Mouse (Mus musculus) monocyte, adult 2 months (primary cell): ENCODE results near the gene Capn11.
A peak's percentile ranks its signal among the peaks of the same experiment; 100 is the strongest.
"Not testable (repeated sequence)": the region's sequence is repeated elsewhere in the genome, so short reads cannot be mapped to it uniquely, and the experiment has no call there.

Source experiments
- DNase-seq, 2 experiments: peaks; one replicate each; pipeline ENCODE4 v3.0.0; 2022; ENCODE audit warnings: low spot score in 2 of 2, low read depth in 1 of 2

Gene Capn11

DNA sequence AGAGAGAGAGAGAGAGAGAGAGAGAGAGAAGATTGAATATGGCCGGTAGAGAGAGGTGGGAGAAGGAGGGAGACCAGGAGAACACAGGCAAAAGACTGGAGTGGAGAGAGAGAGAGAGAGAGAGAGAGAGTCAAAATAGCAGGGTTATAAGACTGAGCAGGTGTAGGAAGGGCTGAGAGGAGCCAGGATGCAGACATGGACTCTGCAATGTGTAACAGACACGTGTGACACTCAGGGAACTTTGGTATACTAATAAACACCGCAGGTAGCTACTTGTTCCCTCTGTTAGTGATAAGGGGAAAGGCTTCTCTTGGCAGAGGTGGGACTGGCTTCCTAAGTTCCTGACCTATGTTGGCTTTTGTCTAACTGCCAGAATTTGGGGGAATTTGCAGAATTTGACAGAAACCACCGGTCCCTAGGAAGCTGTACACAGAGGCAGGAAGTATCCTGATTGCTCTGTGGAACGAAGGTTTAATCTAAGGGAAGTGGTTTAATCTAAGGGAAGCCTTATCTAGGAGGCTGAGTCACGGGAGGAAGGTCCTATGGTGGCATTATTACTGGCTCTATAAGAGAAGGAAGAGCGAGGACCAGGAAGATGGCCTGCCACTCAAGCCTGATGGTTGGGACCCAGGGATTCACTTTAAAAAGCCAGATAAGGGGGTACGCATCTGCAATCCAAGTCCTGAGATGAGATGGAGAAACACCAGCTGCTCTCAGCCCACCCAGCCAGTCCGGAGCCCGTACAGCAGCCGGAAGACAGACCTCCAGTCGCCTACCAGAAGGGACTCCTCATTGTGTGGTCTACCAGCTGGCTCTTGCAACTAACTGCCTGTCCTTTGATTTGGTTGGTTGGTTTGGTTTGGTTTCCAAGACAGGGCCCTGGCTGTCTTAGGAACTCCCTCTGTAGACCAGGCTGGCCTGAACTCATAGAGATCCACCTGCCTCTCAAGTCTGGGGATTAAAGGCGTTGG lies 30.0 kb downstream of the Capn11 start:
- DNase-seq = no peak

DNA sequence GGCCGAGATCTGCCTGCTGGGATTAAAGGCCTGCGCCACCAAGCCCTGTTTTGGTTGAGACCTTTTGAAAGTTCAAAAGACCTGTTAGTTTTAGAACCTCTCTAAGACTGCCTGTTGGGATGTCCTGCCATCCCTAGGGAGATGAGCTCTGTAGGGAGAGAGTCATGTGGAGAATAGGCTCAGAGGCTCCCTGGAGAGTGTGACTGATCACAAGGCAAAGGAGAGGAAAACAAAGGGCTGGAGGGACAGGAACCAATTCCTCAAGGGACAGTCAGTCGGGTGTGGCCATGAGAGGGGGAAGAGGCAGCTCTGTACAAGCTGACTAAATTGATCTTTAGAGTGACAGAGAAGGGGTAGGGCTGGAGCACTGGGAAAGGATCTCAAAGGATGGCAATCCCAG lies 31.0 kb downstream of the Capn11 start:
- no peak for DNase-seq

DNA sequence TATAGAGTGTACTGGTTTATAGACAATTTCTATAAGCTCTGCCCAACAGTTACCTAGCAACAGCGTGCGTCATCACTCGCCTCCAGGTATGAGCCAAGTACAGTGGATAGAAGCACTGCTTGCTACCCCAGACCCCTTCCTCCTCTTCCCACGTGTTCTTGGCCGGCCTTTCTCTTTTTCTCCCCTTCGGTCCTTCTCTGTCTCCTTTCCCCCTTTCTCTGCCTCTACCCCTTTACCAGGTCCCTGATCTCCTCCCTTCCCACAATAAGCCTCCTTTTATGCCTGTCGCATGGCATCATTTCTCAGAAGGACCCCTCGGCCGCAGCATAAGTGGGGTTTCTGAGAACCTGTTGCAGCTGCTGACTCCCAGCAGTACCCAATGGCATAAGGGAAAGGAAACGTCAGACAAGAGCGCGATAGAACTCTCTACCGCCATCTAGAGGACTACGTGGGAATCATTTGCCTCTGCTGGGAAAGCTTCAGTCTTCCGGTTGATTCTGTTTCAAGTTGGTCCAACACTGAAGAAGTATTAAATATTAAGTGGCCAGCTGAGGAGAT lies 32.5 kb downstream of the Capn11 start:
- peak in 1 of 2 experiments; percentile 45 for DNase-seq

DNA sequence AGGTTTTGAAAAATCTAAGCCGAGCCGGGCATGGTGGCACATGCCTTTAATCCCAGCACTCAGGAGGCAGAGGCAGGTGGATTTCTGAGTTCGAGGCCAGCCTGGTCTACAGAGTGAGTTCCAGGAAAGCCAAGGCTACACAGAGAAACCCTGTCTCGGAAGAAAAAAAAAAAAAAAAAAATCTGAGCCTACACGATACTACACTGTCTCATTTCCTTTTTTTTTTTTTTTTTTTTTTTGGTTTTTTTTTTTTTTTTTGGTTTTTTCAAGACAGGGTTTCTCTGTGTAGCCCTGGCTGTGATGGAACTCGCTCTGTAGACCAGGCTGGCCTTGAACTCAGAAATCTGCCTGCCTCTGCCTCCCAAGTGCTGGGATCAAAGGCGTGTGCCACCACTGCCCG lies 35.7 kb downstream of the Capn11 start:
- DNase-seq = not testable (repeated sequence)

DNA sequence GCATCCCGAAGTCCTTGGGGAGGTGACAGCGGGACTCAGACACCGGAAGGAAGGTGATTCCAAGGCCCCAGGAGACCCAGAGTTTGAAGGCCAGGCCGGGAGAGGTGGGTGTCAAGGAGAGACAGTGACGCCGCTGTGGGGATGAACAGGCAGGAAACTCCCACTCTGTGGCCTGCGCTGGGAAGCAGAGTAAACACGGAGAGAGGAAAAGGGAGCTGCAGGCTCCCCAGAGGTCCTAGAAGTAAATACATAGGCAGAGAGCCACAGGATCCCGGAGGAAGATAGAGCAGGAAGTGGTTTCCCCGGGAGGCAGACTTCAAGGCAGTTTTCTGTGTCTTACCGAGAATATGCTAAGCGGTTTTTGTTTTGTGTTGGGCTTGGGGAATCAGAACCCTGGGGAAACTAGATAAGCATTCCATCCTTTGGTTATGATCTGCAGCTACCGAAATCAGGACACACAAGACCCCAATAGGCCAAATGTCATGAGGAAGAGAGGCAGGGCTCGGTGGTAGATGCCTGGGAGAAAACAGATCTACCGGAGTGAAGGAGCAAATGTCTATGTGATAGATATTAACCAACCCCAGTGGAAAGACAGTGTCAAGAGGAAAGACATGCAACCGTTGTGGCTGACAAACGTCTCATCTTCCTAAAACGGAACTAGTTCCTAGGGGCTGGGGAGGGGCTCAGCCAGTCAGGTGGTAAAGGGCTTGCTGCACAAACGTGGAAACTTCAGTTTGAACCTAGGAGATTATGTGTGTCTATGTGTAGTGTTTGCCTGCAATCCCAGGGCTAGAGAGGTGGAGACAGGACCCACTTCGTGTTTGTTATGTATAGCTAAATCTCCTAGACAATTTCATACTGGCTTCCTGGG lies 39.5 kb downstream of the Capn11 start:
- DNase-seq = no peak

DNA sequence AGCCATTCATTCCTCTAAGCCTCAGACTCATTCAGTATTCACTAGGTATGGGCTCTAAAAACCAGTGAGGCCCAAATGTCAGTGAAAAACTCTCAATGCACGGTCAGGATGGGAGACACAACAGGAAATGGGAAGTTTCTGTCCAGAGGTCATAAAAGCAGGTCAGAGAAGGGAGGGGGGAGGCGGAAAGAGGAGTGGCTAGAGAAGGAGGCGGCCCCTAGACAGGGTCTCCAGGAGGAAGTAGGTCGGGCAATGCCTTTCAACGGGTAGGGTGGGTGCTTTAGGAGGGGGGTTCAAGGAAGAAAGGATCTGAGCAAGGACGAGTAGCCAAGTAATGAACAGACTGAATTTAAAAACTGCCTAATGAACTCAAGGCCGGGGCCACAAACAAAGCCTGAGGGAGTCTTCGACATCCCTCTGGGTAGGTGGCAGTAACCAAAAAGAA lies 40.2 kb downstream of the Capn11 start:
- no peak for DNase-seq

DNA sequence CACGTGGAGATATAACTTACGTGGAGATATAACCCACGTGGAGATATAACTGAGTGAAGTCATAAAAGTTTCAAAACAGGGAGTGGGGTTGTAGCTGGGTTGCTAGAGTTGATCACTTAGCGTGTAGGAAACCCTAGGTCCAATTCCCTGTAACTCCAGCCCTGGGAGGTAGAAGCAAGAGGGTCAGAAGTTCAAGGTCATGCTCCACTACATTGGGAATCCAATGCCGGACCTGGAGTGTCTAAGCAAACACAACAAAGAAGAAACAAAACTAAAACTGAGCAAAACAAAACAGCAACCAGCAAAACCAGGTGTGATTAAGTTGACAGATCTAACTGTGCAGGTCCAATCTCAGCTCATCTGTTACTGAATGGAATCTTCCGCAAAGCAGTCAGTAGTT lies 41.5 kb downstream of the Capn11 start:
- DNase-seq = no peak

DNA sequence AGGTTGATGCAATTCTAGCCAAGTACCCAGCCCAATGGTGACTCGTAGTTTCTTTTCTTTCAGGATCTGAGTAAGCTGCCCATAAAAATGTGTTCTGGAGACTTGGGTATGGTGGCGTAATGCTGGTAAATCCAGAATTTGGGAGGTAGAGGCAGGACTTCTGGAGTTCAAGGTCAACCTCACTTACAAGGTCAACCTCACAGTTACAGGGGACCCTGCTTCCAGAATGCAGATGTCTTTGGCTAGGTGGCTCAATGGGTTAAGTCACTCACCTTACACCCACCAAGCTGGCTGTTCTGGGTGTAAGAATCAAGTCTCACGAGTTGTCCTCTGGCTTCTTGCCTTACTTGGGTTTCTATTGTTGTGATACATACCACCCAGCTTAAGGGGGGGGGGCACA lies 42.4 kb downstream of the Capn11 start:
- DNase-seq = no peak

DNA sequence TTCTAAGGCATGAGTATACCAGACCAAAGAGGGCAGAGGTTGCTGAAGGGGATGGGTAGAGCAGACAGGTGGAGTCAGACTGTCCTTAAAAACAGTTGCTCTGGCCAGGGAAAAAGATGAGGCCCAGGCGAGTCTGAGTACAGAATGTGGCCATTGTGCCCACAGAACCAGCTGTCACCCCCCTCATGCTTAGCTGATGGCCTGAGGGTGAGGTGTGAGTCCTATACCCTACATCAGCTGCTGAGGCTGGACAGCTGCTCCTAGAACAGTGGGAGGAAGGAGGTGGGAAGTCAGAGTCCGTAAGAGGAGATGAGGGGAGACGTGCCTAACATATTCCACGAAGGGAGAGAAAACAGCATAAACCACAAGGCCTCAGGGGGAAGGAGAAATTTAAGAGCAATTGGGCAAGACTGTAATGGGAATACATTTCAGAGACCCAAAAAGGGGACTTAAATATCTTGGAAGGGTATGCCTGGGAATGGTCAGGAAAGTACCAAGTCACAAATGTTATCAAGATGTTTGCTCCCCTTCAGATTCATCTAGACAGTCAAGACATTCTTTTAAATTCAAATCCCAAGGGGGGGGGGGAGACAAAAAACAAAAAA lies 43.0 kb downstream of the Capn11 start:
- no peak for DNase-seq

DNA sequence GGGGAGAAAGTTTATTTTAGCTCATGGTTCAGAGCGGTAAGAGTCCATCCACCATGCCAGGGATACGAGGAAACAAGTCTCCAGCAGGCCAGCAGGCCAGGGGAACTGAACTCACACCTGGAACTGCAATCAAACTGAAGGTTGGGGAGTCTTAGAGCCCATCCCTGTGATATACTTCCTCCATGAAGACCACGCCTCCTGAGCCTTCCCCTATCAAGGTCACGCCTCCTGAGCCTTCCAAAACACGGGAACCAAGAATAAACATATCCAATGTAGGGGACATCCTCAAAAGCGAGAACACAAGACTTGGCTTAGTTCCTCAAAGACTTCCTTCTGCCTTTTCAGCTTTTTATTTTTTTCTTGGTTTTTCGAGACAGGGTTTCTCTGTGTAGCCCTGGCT lies 46.2 kb downstream of the Capn11 start:
- peak; percentile 41 to 64 for DNase-seq

DNA sequence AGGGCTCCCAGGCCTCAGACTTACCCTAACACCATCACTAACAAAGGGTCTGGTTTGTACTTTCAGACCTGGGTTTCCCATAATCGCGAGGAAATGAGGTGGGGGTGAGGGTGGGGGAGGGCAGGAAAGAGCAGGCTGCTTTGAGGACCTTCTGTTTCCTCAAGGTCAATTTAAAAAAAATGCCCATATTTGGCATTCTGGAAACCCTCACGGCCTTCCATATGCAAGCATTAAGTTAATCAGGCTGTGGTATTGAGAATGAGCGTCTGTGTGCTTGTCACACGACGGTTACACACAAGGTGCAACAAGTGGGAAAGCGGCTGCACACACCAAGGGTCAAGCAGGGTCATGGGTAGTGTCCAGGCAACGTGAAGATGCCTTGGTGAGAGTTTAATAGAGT lies 47.1 kb downstream of the Capn11 start:
- DNase-seq = no peak

DNA sequence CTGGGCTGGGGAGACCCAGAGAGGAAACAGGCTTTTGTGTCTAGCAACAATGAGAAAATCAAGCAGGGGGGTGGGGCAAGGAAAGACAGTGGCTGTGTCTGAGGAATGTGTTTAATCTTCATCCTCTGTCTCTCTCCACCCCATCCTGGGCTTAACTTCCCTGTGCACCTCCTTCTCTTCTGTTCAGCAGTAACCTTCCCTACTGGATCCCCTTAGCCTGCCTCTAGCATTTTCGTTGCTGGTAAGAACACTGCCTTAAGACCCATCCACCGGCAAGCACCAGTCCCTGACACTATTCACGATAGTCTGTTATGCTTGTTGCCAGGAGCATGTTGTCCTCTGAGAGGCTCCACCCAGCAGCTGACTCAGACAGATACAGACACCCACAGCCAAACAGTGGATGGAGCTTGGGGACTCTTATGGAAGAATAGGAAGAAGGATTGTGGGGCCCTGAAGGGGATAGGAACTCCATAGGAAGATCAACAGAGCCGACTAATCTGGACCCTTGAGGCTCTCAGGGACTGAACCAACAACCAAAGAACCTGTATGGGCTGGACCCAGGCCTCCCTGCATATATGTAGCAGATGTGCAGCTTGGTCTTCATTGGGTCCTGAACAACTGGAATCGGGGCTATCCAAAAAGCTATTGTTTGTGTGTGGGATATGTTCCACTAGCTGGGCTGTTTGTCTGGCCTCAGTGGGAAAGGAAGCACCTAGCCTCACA lies 48.8 kb downstream of the Capn11 start:
- DNase-seq = no peak

DNA sequence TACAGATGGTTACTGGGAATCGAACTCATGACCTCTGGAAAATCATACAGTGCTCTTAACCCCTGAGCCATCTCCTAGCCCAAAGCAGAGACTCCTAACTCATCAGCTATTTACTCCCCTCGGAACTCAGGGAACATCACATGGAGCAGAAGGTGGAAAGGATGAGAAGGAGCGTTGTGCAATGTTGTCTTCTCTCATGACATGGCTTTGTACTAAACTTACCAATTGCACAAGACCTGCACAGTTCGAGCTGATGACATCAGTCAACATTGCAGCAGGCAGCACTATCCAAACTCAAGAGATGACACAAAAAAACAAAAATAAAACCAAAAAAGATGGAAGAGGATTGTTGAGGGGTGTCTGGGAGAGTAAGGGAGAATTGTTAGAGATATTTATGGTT lies 50.7 kb downstream of the Capn11 start:
- DNase-seq = no peak

DNA sequence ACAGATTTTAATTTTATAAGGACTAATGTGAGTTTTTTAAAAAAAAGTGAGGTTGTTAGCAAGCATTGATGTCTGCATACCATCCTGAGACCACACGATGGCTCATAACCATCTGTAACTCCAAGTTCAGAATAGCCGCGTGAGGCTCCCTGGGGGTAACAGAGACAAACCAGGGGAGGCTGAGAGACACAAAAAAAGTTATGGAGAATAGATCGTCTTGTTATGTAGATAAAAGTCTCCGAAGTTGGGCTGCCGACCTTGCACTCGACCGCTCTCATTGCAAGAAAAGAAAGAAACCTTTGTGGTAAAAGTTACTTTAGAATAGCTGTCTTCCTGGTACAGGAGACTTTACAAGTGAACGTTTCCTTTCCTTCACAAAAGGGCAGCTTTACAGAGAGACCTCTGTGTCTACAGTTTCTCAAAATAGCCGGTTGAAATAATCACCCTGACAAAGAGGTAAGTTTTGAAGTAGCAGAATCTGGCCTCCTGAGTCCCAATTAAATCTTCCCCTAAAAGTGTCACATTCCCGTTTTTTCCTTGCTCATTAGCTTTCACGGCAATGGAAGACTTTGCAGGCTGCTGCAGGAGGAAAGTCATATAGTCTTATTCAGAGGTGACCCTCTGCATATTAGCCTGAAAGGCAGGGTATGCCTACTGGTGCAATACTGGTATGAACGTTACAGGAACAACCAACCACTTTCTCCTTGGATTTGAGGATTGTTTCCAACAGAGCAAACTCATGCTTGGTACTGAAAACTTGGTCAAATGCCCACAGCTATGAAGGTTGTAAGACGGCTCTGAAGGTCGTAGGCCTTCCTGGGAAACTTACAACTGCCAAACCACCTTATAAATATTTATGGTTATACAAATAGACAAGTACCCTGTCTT lies 51.9 kb downstream of the Capn11 start:
- DNase-seq = no peak

DNA sequence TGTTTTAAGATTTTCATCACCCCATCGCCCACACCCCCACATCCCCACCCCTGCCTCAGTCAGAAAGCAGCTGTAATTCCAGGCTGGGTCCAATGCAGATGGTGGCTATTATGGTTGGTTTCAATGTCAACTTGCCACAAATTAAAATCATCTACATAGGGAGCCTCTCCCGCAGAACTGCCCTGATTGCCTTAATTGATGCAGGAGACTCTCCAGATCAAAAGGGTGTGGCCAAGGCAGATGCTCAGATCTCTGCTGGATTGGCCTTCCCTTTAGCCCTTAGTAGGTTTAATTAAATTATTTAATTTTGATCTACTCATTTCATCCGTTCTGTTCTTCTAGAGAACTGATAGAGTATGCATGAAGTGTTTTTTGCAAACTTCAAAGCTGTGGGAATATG lies 56.1 kb downstream of the Capn11 start:
- no peak for DNase-seq

DNA sequence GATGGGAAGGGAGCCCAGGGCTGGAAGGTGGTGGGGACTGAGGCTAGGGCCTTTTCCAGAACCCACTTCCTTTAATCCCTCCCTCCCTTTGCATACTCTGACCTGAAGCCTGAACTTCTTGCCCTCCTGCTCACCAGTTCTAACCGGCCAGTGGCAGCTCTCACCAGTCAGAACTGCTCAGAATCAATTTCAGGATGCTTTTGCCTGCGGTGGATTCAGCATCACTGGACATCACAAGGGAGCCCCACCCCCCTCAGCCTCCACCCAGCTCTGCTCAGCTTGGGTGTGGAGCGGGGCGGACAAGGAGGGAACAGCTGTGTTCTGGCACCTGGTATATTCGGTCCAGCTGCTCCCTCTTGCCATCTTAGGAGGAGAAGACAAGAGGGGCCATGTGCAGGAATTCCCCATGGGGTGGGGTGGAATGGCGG lies 57.2 kb downstream of the Capn11 start, which contains the start of gene Mymx:
Gene Mymx (minus strand): TSS at position 226 of the 428 bp plus-strand sequence.
- DNase-seq = no peak

DNA sequence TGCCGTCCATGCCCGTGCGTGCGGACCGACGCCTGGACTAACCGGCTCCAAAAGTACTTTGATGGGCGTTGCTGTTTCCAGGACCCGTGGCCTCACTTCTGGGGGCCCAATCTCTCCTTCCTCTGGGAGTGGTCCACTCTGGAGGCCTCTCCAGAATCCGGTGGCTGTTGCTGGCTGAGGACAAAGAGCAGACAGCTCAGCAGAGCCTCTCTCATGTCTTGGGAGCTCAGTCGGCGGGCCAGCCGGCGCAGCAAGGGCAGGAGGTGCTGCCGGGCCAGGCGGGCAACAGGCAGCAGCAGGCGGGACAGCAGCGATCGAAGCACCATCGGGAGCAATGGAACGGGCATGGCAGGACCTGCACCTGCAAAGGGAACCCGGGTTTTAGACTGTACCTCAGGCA lies 57.8 kb downstream of the Capn11 start:
- DNase-seq = no peak

DNA sequence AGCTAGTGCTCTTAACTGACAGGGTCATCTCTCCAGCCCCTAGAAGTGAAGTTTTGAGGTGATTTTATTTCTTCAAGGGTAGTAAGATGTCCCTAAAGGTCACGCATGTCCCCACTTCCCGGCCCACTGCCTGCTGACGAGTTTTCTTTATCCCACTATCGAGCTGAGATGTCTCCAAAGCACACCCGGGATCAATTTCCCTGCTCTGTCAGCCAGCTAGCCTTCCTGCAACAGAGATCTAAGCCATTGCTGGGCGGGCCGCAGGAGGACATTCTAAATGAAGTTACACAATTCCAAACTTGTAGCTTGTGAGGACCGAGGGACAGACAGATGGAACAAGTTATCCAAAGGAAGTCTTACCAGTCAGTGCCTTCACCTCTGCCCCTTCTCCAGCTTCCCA lies 58.9 kb downstream of the Capn11 start:
- DNase-seq = no peak

DNA sequence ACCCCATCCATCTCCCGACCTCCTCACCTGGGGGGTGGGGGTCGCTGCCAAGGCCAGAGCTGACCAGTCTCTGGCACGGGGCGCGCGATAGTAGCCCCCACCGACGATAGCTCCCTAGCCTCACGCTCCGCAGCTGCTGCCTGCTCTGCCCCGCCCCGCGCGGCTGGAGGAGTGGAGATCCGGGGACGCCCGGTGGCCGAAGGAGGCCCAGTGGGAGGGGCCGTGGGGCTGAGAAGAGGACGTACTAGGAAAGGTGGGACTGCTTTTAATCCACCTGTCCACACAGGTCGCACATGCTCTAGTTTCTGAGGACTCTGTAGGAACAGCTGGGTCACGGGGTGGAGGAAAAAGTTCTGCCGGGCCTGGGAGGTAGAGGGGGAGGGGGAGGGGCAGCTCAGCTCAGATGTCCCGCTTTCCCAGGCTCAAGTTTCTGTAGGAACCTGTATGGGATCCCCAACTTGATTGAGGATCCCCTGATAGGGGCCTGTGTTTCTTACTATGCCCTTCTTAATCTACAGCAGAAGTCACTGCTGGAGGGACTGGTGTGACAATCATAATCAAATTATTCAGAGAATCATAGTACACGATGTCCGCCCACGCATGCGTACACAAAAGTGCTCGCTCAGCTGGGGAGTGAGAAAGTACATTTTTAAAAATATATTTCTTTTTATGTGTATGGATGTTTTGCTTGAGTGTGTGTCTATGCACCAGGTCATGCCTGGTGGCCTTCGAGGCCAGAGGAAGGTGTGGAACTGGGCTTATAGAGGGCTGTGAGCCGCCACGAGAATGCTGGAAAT lies 59.5 kb downstream of the Capn11 start, which contains the start of gene Slc29a1:
Gene Slc29a1 (minus strand): TSS at position 161 of the 797 bp plus-strand sequence.
- no peak for DNase-seq
